Mouse (Mus musculus): Measurements from ENCODE around the gene Gm44965. TPM values are rescaled to one million over a fixed set of nuclear protein-coding genes. Genes with fewer than 3 reads are reported as not detected.

Gene Gm44965
- polyA plus RNA-seq, 1 experiment = 0.69 TPM

DNA sequence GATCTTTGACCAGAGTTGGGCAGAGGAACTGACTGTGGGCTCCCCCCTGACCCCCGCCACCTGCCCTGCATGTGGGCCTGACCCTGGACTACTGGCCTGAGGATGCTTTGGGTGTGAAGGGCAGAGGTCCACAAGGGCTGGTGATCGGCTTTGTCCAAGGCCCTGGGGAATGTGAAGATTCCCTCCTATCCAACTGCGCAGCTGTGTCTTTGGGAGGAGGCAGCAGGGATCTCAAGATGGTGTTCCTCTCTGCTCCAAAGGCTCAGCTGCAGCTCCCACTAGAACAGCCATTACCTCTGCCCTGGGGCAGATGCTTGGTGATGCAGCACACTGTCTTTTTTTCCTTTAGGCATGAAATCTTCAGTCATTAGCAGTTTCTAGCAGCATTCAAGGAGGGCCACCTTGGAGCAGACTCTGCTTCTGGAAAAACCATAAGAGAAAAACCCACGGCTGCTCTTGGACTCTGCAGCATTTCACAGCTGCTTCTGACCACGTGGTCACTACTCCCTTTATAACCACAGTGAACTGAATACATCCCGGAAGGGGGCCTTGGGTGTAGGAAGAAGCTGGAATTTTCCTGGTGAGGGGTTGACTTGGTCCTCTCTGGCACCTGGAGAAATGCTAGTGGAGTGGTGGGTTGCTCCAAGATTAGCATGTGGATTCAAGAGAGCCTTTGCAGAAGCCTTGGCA lies 44.2 kb downstream of the Gm44965 start:
- Histone ChIP-seq H3K27me3 (ENCODE audit: control insufficient read depth, insufficient read depth, insufficient read length) (peaks cover 4% of the 10 kb centered on the region), H3K79me2 (ENCODE audit: control insufficient read depth, insufficient read depth) (no peaks in the 10 kb centered on the region), H3K4me3 (ENCODE audit: insufficient read depth, poor library complexity, severe bottlenecking) (no peak overlapping the region), H3K79me3 (ENCODE audit: low read depth) (peaks cover 1% of the 10 kb centered on the region), H3ac (ENCODE audit: control insufficient read depth, insufficient read length, low read depth) (no peak overlapping the region), H3K36me3 (ENCODE audit: control insufficient read depth, insufficient read depth) (no peaks in the 10 kb centered on the region)
- no peak for TF ChIP-seq FOSL1 (IDR thresholded peaks at IDR 0.05; ENCODE audit: insufficient read depth, low read length, poor library complexity, severe bottlenecking)
- TF ChIP-seq USF1 (IDR thresholded peaks at IDR 0.05; ENCODE audit: low read depth) = no peak
- TF ChIP-seq CTCF (IDR thresholded peaks at IDR 0.05; ENCODE audit: control insufficient read depth, insufficient read depth, insufficient read length) = no peak
- no peak for TF ChIP-seq MAX (IDR thresholded peaks at IDR 0.05)
- TF ChIP-seq MYOD1 (IDR thresholded peaks at IDR 0.05; ENCODE audit: control insufficient read depth, insufficient read length, low read depth) = no peak
- TF ChIP-seq MYOG (IDR thresholded peaks at IDR 0.05; ENCODE audit: control insufficient read depth, extremely low read depth, insufficient read length) = no peak
- no peak for TF ChIP-seq CEBPB (IDR thresholded peaks at IDR 0.05; ENCODE audit: low read depth)

DNA sequence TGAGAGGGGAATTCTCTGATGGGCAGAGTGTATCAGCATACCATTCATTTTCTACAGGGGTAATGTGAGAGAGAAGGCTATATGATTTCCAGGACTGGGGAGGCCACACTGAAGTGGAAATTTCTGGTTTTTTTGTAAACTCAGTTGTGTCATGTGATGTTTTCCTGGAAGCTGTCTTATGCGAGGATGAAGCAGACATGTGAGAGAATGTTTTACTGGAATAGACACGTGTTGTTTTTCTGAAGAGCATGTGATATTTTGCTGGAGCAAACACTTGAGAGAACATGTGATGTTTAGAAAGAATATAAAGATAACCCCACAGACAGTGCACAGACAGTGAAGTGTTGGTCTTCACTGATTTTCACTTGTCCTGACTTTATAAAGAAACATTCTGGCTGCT lies 44.8 kb downstream of the Gm44965 start:
- TF ChIP-seq MYOD1 (IDR thresholded peaks at IDR 0.05; ENCODE audit: control insufficient read depth, insufficient read length, low read depth) (no peak), CTCF (IDR thresholded peaks at IDR 0.05; ENCODE audit: control insufficient read depth, insufficient read depth, insufficient read length) (no peak), MYOG (IDR thresholded peaks at IDR 0.05; ENCODE audit: control insufficient read depth, extremely low read depth, insufficient read length) (no peak), MAX (IDR thresholded peaks at IDR 0.05) (no peak), USF1 (IDR thresholded peaks at IDR 0.05; ENCODE audit: low read depth) (no peak)
- H3K79me2 ChIP-seq (ENCODE audit: control insufficient read depth, insufficient read depth) = no peaks in the 10 kb centered on the region

DNA sequence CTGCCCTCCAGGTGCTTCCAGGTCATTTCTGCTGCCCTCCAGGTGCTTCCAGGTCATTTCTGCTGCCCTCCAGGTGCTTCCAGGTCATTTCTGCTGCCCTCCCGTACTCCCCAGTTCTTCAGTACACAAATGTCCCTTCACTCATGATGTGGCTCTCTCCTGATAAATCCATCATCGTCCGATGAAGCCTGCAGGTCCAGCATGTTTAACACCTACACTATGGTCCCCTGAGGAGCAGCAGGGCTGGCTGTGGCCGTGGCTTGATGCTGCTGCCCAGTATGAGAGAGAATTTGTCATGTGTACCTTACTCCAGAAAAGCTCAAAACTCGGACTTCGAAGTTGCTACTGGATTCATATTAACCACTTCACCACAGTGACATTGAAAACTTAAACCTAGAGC lies 47.6 kb downstream of the Gm44965 start:
- no peak for TF ChIP-seq FOSL1 (IDR thresholded peaks at IDR 0.05; ENCODE audit: insufficient read depth, low read length, poor library complexity, severe bottlenecking)
- TF ChIP-seq CTCF (IDR thresholded peaks at IDR 0.05; ENCODE audit: control insufficient read depth, insufficient read depth, insufficient read length) = no peak
- no peak for TF ChIP-seq USF1 (IDR thresholded peaks at IDR 0.05; ENCODE audit: low read depth)
- TF ChIP-seq MYOD1 (IDR thresholded peaks at IDR 0.05; ENCODE audit: control insufficient read depth, insufficient read length, low read depth) = no peak
- no peak for TF ChIP-seq MYOG (IDR thresholded peaks at IDR 0.05; ENCODE audit: control insufficient read depth, extremely low read depth, insufficient read length)
- no peak for TF ChIP-seq CEBPB (IDR thresholded peaks at IDR 0.05; ENCODE audit: low read depth)
- TF ChIP-seq MAX (IDR thresholded peaks at IDR 0.05) = no peak
- Histone ChIP-seq H3ac (ENCODE audit: control insufficient read depth, insufficient read length, low read depth) (no peak overlapping the region), H3K4me3 (ENCODE audit: insufficient read depth, poor library complexity, severe bottlenecking) (no peak overlapping the region), H3K27me3 (ENCODE audit: control insufficient read depth, insufficient read depth, insufficient read length) (peaks cover 7% of the 10 kb centered on the region), H3K79me3 (ENCODE audit: low read depth) (peaks cover 1% of the 10 kb centered on the region), H3K79me2 (ENCODE audit: control insufficient read depth, insufficient read depth) (no peaks in the 10 kb centered on the region), H3K36me3 (ENCODE audit: control insufficient read depth, insufficient read depth) (no peaks in the 10 kb centered on the region)

More for the DNA sequence above, 44.8 kb downstream of the Gm44965 start:
- H3K27me3 ChIP-seq (ENCODE audit: control insufficient read depth, insufficient read depth, insufficient read length) = peaks cover 4% of the 10 kb centered on the region
- no peaks in the 10 kb centered on the region for H3K36me3 ChIP-seq (ENCODE audit: control insufficient read depth, insufficient read depth)
- H3K4me3 ChIP-seq (ENCODE audit: insufficient read depth, poor library complexity, severe bottlenecking) = no peak overlapping the region
- H3K79me3 ChIP-seq (ENCODE audit: low read depth) = peaks cover 1% of the 10 kb centered on the region
- H3ac ChIP-seq (ENCODE audit: control insufficient read depth, insufficient read length, low read depth) = no peak overlapping the region

GRCm38 (mm10) chr6:48642764-48643292 lies 49.1 kb downstream of the Gm44965 start:
- Histone ChIP-seq H3K79me2 (ENCODE audit: control insufficient read depth, insufficient read depth) (no peaks in the 10 kb centered on the region), H3ac (ENCODE audit: control insufficient read depth, insufficient read length, low read depth) (no peak overlapping the region), H3K27me3 (ENCODE audit: control insufficient read depth, insufficient read depth, insufficient read length) (peaks cover 7% of the 10 kb centered on the region), H3K36me3 (ENCODE audit: control insufficient read depth, insufficient read depth) (no peaks in the 10 kb centered on the region), H3K4me3 (ENCODE audit: insufficient read depth, poor library complexity, severe bottlenecking) (no peak overlapping the region), H3K79me3 (ENCODE audit: low read depth) (peaks cover 1% of the 10 kb centered on the region)
- TF ChIP-seq USF1 (IDR thresholded peaks at IDR 0.05; ENCODE audit: low read depth) (no peak), CTCF (IDR thresholded peaks at IDR 0.05; ENCODE audit: control insufficient read depth, insufficient read depth, insufficient read length) (peak; percentile 9)

DNA sequence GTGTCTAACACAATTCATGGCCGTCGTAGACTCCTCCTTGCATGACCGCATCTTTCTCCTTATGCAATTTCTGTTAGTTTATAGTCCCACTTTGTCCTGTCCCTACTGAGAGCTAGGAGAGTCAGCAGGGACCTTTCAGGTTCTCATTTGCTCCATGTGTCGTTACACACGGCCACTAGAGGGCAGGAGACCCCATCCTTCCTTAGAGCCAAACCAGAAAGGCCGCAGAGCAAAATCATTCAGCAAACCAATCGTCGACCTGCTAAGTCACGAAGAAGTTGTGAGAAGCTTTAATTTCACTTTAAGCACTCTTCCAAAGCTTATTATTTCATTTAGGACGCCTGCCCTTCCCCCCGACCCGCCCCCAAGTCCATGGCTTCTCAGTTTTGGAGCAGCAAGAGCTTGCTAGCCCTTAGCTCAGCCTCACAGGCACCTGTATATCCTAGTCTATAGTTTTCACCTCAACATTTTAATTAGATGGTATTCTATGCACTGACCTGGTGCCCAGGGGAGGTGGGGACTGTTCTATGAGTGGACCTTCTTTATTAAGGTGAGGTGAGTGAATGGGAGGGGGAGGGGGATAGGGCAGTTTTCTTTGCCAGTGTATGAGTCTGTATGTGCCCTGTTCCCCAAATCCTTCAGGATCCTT lies 52.0 kb downstream of the Gm44965 start:
- H3K79me2 ChIP-seq (ENCODE audit: control insufficient read depth, insufficient read depth) = no peaks in the 10 kb centered on the region
- no peak overlapping the region for H3ac ChIP-seq (ENCODE audit: control insufficient read depth, insufficient read length, low read depth)
- peaks cover 7% of the 10 kb centered on the region for H3K27me3 ChIP-seq (ENCODE audit: control insufficient read depth, insufficient read depth, insufficient read length)
- TF ChIP-seq CEBPB (IDR thresholded peaks at IDR 0.05; ENCODE audit: low read depth) (no peak), FOSL1 (IDR thresholded peaks at IDR 0.05; ENCODE audit: insufficient read depth, low read length, poor library complexity, severe bottlenecking) (no peak), CTCF (IDR thresholded peaks at IDR 0.05; ENCODE audit: control insufficient read depth, insufficient read depth, insufficient read length) (peak; percentile 24), MAX (IDR thresholded peaks at IDR 0.05) (no peak), USF1 (IDR thresholded peaks at IDR 0.05; ENCODE audit: low read depth) (no peak), MYOD1 (IDR thresholded peaks at IDR 0.05; ENCODE audit: control insufficient read depth, insufficient read length, low read depth) (no peak)
- H3K4me3 ChIP-seq (ENCODE audit: insufficient read depth, poor library complexity, severe bottlenecking) = no peak overlapping the region
- no peaks in the 10 kb centered on the region for H3K36me3 ChIP-seq (ENCODE audit: control insufficient read depth, insufficient read depth)
- H3K79me3 ChIP-seq (ENCODE audit: low read depth) = peaks cover 1% of the 10 kb centered on the region

Measured in C2C12 (cell line).